Mouse (Mus musculus): ENCODE data around the gene 5730480H06Rik. TPM values are rescaled to one million over a fixed set of nuclear protein-coding genes. Genes with fewer than 3 reads are reported as not detected.

Gene 5730480H06Rik
- polyA plus RNA-seq, 1 experiment from 2014 or later: 27.9 TPM

- Histone ChIP-seq H3K27me3 (no peaks in the 10 kb centered on the region), H3K9me3 (replicated peaks) (no peaks in the 10 kb centered on the region), H3K9ac (no peak overlapping the region), H3K4me1 (peaks cover 8% of the 10 kb centered on the region; the same call in 1 of the 2 replicates), H3K4me3 (replicated peaks) (no peak overlapping the region), H3K27ac (no peak overlapping the region), H3K4me2 (no peak overlapping the region), H3K36me3 (no peaks in the 10 kb centered on the region)
- WGBS: 86% methylated on average over 2 of the region's 2 CpGs
- ATAC-seq (replicated peaks; ENCODE audit: low FRiP score): 0 out of 2 replicates have a peak, but pooled peaks have one; percentile 54
These were observed 18.4 kb downstream of the 5730480H06Rik start for GRCm38 (mm10) chr5:48345983-48346648.

- no peak for ATAC-seq (replicated peaks; ENCODE audit: low FRiP score)
- no peak overlapping the region for H3K4me2 ChIP-seq
- no peak overlapping the region for H3K9ac ChIP-seq
- 90% methylated on average over 1 of the region's 1 CpGs for WGBS
- no peak overlapping the region for H3K4me3 ChIP-seq (replicated peaks)
- H3K36me3 ChIP-seq: no peaks in the 10 kb centered on the region
- H3K4me1 ChIP-seq: no peaks in the 10 kb centered on the region
- no peak overlapping the region for H3K27ac ChIP-seq
- H3K27me3 ChIP-seq: no peaks in the 10 kb centered on the region
- H3K9me3 ChIP-seq (replicated peaks): no peaks in the 10 kb centered on the region
These were observed 21.6 kb downstream of the 5730480H06Rik start for GRCm38 (mm10) chr5:48349309-48349708.

DNA sequence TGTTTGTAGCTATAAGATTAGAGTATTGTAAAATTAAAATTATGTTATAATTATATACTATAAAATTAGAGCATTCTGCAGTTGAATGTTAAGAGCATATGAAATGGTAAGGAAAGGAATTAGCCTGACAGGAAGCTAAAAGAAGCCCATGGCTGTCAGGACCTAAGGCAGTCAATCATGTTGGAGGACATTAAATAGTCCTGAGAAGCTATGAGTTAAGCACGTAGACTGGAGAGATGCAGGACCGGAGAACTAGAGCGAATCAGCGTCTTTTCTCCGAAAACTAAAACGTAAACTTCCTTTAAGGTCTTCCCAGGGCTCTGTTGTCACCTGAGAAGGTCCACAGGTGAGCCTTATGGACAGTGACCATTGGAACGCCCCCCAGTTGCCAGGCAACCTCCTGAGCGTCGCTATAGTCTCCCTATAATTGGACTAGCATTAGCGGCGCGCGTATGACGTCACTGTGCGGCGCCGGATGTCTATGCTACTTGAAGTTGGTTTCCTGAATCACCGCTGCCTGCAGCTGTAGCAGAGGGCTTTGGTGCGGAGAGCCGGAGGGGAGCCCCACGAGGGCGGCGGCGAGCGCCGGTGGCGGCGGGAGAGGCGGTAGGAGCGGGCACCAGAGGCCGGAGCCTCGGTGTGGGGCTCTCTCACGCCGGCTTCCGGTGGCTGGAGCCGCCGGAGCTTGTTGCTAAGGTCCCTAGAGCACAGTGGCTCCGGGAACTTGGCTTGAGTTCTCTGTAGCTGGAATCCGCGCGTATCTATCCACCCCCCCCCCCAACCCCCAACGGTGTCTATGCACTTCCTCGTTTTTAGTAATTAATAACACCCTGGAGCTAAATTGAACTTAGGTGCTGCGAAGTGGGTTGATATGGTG lies 44.4 kb downstream of the 5730480H06Rik start:
- Histone ChIP-seq H3K9me3 (replicated peaks) (no peaks in the 10 kb centered on the region), H3K36me3 (peaks cover 26% of the 10 kb centered on the region), H3K4me1 (peaks cover 16% of the 10 kb centered on the region), H3K9ac (peak overlapping the region; percentile 79), H3K4me2 (peak overlapping the region; percentile 62), H3K27me3 (peaks cover 6% of the 10 kb centered on the region; the same call in 1 of the 2 replicates), H3K27ac (peak overlapping the region; percentile 84), H3K4me3 (replicated peaks) (peak overlapping the region; percentile 82)
- peak; percentile 100 for ATAC-seq (replicated peaks; ENCODE audit: low FRiP score)
- WGBS: under 1% methylated on average over 44 of the region's 44 CpGs

DNA sequence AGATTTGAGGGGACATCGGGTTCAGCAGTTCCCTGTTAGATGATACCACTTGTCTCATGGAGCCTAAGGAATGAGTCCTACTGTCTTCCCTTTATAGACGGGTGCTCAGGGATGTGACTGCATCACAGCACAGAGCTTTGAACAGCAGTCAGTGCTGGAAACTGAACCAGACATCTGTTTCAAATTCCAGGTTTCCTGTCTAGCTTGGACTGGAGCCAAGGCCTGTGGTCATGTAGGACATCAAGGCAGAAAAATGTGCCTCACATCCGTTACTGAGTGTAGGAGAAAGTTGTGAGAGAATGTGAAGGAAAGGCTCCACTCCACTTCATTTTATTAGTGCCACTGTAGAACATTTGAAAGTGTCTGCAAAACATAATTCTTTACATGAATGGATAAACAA lies 74.7 kb downstream of the 5730480H06Rik start:
- H3K4me2 ChIP-seq: no peak overlapping the region
- H3K9me3 ChIP-seq (replicated peaks): no peaks in the 10 kb centered on the region
- no peak overlapping the region for H3K4me3 ChIP-seq (replicated peaks)
- H3K4me1 ChIP-seq: no peaks in the 10 kb centered on the region
- no peak overlapping the region for H3K27ac ChIP-seq
- no peak for ATAC-seq (replicated peaks; ENCODE audit: low FRiP score)
- H3K9ac ChIP-seq: no peak overlapping the region
- H3K27me3 ChIP-seq: no peaks in the 10 kb centered on the region
- peaks cover 9% of the 10 kb centered on the region for H3K36me3 ChIP-seq
- WGBS: 57% methylated on average over 3 of the region's 3 CpGs

DNA sequence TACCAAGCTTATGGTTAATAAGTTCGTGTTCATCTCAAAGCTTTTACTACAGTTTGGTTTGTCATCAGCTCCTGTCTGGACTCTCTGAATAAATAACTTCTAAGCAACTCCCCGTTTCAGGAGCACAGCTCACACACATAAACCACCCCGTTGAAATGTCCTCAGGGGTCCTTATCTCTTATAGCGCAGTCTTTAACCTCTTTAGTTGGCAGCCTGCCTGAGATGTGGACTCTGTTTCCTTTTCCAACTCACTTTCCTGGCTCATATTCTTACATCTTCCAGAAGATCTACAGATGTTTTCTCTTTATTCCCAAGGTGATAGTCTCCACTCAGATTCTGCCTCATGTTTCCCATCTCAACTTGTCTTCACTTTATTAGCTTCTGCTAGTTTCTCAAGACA lies 80.5 kb downstream of the 5730480H06Rik start:
- no peak overlapping the region for H3K4me2 ChIP-seq
- H3K4me3 ChIP-seq (replicated peaks): no peak overlapping the region
- no peaks in the 10 kb centered on the region for H3K9me3 ChIP-seq (replicated peaks)
- no peak overlapping the region for H3K9ac ChIP-seq
- 49% methylated on average over 4 of the region's 4 CpGs for WGBS
- H3K36me3 ChIP-seq: no peaks in the 10 kb centered on the region
- 0 out of 2 replicates have a peak, but pooled peaks cover 4% of the 10 kb centered on the region for H3K4me1 ChIP-seq
- no peaks in the 10 kb centered on the region; the same call in 1 of the 2 replicates for H3K27me3 ChIP-seq
- H3K27ac ChIP-seq: no peak overlapping the region
- ATAC-seq (replicated peaks; ENCODE audit: low FRiP score): no peak

DNA sequence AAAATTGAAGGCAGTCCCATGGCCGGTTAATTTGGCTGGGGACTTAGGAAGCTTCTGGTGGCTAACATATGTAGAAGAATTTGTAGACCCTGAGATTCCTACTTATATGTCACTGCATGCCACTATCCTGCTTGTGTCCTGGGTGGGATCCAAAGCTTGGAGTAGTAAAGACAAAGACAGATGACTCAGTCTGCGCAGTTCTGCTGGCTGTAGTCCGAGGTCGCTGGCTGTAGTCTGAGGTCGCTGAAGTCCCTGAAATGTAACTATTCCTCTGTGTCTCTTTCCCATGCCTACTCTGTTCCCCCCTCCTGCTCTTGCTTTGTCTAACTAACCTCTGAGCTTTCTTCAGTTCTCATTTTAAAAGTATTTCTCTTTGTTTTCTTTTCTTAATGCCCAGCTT lies 82.6 kb downstream of the 5730480H06Rik start:
- no peak overlapping the region for H3K4me2 ChIP-seq
- no peaks in the 10 kb centered on the region; the same call in 1 of the 2 replicates for H3K27me3 ChIP-seq
- WGBS: 64% methylated on average over 5 of the region's 5 CpGs
- no peak overlapping the region for H3K4me3 ChIP-seq (replicated peaks)
- H3K27ac ChIP-seq: 0 out of 2 replicates have a peak overlapping the region, but pooled peaks have one; percentile 25
- H3K36me3 ChIP-seq: 0 out of 2 replicates have a peak, but pooled peaks cover 5% of the 10 kb centered on the region
- H3K4me1 ChIP-seq: 0 out of 2 replicates have a peak, but pooled peaks cover 4% of the 10 kb centered on the region
- no peaks in the 10 kb centered on the region for H3K9me3 ChIP-seq (replicated peaks)
- no peak; the same call in 1 of the 2 replicates for ATAC-seq (replicated peaks; ENCODE audit: low FRiP score)
- H3K9ac ChIP-seq: no peak overlapping the region

DNA sequence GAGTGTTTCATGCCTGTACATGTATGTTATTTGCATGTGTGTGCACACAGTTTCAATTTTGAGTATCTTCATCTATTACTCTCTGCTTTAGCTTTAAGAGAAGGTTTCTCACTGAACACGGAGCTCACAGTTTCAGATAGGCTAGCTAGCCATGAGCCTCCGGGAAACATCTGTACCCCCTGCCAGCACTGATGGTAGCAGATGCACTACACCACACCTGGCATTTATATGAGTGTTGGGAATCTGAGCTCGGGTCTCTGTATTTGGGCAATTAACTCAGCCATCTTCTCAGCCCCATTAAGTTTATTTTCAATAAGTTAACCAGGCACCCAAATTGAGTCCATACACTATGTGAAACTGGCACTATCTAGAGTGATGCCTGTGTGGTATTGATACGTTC lies 83.7 kb downstream of the 5730480H06Rik start:
- Histone ChIP-seq H3K4me3 (replicated peaks) (no peak overlapping the region), H3K27me3 (no peaks in the 10 kb centered on the region; the same call in 1 of the 2 replicates), H3K27ac (no peak overlapping the region), H3K9ac (no peak overlapping the region), H3K4me1 (0 out of 2 replicates have a peak, but pooled peaks cover 4% of the 10 kb centered on the region), H3K9me3 (replicated peaks) (no peaks in the 10 kb centered on the region), H3K36me3 (0 out of 2 replicates have a peak, but pooled peaks cover 5% of the 10 kb centered on the region), H3K4me2 (no peak overlapping the region)
- ATAC-seq (replicated peaks; ENCODE audit: low FRiP score): peak; percentile 80; the same call in 1 of the 2 replicates
- 43% methylated on average over 4 of the region's 4 CpGs for WGBS

GRCm38 (mm10) chr5:48412261-48412660 lies 84.5 kb downstream of the 5730480H06Rik start:
- 0 out of 2 replicates have a peak, but pooled peaks cover 4% of the 10 kb centered on the region for H3K4me1 ChIP-seq
- H3K4me3 ChIP-seq (replicated peaks): no peak overlapping the region
- H3K27ac ChIP-seq: no peak overlapping the region
- H3K9ac ChIP-seq: no peak overlapping the region
- 0 out of 2 replicates have a peak, but pooled peaks cover 5% of the 10 kb centered on the region for H3K36me3 ChIP-seq
- no peaks in the 10 kb centered on the region for H3K9me3 ChIP-seq (replicated peaks)
- no peak overlapping the region for H3K4me2 ChIP-seq
- 71% methylated on average over 4 of the region's 4 CpGs for WGBS
- H3K27me3 ChIP-seq: no peaks in the 10 kb centered on the region; the same call in 1 of the 2 replicates
- ATAC-seq (replicated peaks; ENCODE audit: low FRiP score): no peak

DNA sequence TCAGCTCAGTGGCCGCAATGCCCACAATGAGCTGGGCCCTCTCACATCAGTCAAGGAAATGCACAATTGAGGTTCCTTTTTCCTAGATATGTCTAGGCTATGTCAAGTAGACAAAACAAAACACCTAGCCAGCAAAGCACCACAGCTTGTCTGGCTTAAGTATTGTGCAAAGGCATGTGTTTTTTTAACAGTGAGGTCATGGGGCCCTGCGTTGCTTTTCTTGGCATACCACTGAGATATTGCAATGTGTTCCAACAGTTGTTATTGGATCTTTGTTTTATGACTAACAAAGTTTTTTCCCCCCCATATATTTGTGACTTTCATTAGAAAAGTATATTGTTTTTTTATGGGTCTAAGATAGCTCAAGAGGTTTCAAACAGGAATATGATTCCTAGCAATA lies 92.0 kb downstream of the 5730480H06Rik start:
- H3K27ac ChIP-seq: no peak overlapping the region
- no peak overlapping the region for H3K9ac ChIP-seq
- H3K27me3 ChIP-seq: no peaks in the 10 kb centered on the region
- no peaks in the 10 kb centered on the region for H3K36me3 ChIP-seq
- H3K4me2 ChIP-seq: no peak overlapping the region
- ATAC-seq (replicated peaks; ENCODE audit: low FRiP score): no peak
- no peaks in the 10 kb centered on the region for H3K9me3 ChIP-seq (replicated peaks)
- H3K4me3 ChIP-seq (replicated peaks): no peak overlapping the region
- no peaks in the 10 kb centered on the region for H3K4me1 ChIP-seq
- 76% methylated on average over 2 of the region's 2 CpGs for WGBS

GRCm38 (mm10) chr5:48421957-48422356 lies 94.2 kb downstream of the 5730480H06Rik start:
- Histone ChIP-seq H3K9ac (no peak overlapping the region), H3K36me3 (no peaks in the 10 kb centered on the region), H3K9me3 (replicated peaks) (no peaks in the 10 kb centered on the region), H3K27me3 (no peaks in the 10 kb centered on the region), H3K4me3 (replicated peaks) (no peak overlapping the region), H3K4me1 (no peaks in the 10 kb centered on the region), H3K27ac (no peak overlapping the region), H3K4me2 (no peak overlapping the region)
- ATAC-seq (replicated peaks; ENCODE audit: low FRiP score): no peak
- WGBS: 83% methylated on average over 1 of the region's 1 CpGs

DNA sequence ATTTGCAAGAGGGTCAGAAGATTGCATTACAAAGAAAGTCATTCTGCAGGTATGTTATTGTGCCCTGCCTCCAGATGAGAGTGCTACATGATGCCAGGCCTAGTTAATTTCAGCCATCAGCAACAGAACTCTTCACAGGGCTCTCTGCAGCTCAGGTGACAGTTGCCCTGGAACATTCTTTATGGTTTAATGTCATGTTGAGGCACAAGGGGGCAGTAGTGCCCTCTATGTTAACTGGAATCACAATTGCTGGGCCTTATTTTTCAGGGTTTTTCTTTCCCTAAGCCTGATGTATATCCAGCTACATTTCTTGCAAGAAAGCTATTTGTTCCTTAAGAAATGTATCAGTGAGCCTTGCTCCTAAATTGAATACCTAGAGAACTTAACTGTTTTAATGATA lies 102.7 kb downstream of the 5730480H06Rik start:
- Histone ChIP-seq H3K9ac (no peak overlapping the region), H3K4me1 (no peaks in the 10 kb centered on the region), H3K4me2 (no peak overlapping the region), H3K27ac (no peak overlapping the region), H3K36me3 (no peaks in the 10 kb centered on the region), H3K27me3 (no peaks in the 10 kb centered on the region), H3K9me3 (replicated peaks) (no peaks in the 10 kb centered on the region), H3K4me3 (replicated peaks) (no peak overlapping the region)
- ATAC-seq (replicated peaks; ENCODE audit: low FRiP score): no peak

GRCm38 (mm10) chr5:48448888-48449287 lies 121.1 kb downstream of the 5730480H06Rik start:
- WGBS: 72% methylated on average over 1 of the region's 1 CpGs
- no peaks in the 10 kb centered on the region for H3K27me3 ChIP-seq
- no peaks in the 10 kb centered on the region for H3K4me1 ChIP-seq
- no peaks in the 10 kb centered on the region for H3K36me3 ChIP-seq
- H3K27ac ChIP-seq: no peak overlapping the region
- no peaks in the 10 kb centered on the region for H3K9me3 ChIP-seq (replicated peaks)
- no peak overlapping the region for H3K9ac ChIP-seq
- ATAC-seq (replicated peaks; ENCODE audit: low FRiP score): no peak
- H3K4me3 ChIP-seq (replicated peaks): no peak overlapping the region
- H3K4me2 ChIP-seq: no peak overlapping the region
